Mouse (Mus musculus) hematopoietic multipotent progenitor cell, adult 10-12 weeks (in vitro differentiated cells): ENCODE results near the gene Tbx6. TPM values are rescaled to one million over a fixed set of nuclear protein-coding genes. Genes with fewer than 3 reads are reported as not detected.

Source experiments
- polyA plus RNA-seq: library from polyadenylated mRNA; stranded (reverse); fragments of >175 nt; gene quantifications from 2 replicates; pipeline ENCODE4 v1.2.3, GENCODE M21; 2012; ENCODE audit warnings: low replicate concordance

Tbx6 gene
- 20.6 and 32.8 TPM in 2 replicates for polyA plus RNA-seq

DNA sequence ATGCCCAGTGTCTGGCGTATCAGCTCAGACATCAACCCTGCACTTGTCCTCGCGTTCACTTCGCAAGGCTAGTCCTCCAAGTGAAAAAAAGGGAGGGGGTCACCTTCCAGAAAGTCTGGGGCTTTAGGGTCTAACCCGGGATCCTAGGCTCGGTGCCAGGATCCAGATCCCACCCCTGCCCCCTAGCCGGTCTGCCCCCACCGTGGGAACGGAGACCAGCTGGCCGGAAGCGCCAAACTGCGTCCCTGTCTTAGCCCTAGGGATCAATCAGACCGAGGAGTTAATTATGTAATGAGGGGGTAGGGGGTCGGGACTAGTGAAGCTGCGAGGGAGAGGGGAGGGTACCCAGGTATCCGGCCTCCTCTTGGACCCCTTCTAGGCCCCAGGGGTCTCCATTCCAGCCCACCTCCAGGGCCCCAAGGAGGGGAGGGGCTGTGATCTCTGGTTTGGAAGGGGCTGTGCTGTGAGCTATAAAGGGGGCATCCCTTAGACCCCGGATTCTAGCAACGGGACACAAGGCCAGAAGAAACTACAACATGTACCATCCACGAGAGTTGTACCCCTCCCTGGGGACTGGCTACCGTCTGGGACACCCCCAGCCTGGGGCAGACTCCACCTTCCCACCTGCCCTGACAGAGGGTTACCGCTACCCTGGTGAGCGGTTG, at the start of gene Tbx6:
TSS of gene Tbx6 (plus strand) at position 513 of the 665 bp plus-strand sequence.

DNA sequence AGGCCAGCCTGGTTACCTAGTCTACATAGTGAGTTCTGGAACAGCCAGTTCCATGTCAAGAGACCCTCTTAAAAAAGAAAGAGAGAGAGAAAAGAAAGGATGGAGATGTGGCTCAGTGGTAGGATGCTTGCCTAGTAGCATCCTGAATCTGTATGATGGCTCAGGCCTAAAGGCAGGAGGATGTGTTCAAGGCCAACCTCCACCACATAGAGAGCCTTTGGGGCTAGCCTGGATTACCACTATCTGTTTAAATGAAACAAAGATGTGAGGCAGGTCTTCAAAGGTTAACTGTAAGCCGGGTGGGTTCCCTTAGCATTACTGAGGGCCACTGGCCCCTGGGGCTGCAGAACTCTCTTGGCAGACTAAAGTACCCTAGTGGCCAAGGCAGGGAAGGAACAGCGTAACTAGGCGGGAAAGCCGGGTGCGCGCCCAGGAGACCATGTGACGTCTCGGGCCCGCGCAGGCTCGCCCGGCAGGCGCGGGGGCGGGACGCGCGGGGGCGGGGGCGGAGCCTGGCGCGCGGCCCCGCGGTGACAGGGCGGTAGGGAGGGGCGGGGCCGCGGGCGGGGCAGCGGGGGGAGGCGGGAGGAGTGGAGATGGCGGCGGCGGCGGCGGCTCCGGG, 22.1 kb upstream of the Tbx6 start, which contains the start of gene Mapk3:
TSS of gene Mapk3 (plus strand) at position 552 of the 622 bp plus-strand sequence.

DNA sequence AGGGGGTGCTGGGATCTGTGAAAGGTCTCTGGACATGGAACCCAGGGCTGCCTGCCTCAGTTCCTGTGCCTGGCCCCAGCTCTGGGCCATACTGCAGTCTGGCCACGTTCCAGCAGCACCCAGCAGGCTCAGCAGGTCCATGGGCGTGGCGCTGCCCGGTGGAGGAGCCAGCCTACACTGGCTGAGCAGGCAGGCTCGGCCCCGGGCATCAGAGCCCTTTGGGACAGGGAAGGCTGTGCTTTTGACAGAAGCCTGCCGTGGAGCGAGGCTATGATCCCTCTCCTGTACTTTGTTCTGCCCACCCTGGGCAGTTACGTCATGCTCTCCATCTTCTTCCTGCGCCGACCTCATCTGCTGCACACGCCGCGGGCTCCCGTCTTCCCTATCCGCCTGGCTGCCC, 15.1 kb upstream of the Tbx6 start, which contains the start of gene Gdpd3:
TSS of gene Gdpd3 (plus strand) at position 134 of the 400 bp plus-strand sequence.

DNA sequence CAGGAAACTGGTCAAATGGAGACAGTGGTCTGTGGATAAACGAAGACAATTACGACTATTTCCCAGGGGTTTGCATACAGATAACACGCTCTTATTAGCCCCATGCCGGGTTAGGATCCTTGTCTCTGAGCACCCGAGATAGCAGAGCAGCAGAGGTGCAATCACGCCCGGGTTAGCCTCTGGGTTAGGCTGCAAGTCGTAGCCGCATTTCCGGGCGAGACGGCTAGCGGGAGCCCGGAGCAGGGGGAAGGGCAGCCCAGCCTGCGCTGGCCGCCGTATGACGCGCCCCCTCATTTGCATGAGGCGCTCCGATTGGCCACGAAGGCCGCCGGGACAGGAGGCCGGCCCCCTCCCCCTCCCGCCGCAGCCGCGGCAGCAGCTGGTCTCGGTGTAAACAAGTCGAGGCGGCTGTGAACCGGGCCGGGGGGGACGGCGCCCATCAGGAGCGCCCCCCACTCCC, 4.7 kb upstream of the Tbx6 start, which contains the start of gene Ypel3:
TSS of gene Ypel3 (plus strand) at position 358 of the 460 bp plus-strand sequence.

DNA sequence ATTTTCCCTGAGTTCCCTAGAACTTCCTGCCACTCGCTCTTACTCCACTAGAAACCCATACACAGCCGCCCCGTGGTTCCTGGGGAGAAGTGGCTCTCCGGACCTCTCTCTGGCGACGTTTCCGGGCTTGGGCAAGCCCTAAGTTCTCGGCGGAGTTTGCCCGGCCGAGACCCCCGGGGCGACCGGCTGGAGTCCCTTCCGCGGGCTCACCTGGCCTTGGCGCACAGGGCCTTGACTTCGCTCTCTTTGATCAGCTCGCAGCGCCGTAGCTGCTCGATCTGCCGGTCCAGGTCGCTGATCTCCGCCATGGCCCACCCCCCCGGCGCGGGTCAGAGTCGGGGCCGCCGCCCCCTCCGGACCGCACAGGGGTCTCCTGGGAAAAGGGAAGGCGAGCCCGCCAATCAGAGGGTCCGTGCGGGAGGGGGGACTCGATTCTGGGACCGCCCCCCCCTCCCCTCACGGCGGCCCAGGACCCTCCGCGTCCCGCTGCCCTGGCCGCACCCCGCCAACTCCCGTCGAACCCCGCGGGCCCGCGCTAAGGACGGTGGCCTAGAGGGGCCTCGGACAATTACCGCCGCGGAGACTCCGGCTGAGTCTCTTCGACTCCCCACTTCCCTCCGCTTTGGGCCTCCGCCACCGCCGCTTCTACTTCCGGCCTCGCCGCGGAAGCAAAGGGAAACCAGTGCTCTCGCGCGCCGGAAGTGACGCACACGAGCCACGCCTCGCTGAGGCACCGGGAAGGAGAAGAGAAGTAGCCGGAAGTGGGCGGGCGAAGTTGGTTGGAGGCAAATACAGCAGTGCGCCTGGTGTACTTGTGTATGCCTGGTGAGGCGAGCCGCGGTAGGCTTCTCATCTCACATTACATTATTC, 10.8 kb downstream of the Tbx6 start, which contains the start of gene Ppp4c:
TSS of gene Ppp4c (minus strand) at position 646 of the 870 bp plus-strand sequence.

DNA sequence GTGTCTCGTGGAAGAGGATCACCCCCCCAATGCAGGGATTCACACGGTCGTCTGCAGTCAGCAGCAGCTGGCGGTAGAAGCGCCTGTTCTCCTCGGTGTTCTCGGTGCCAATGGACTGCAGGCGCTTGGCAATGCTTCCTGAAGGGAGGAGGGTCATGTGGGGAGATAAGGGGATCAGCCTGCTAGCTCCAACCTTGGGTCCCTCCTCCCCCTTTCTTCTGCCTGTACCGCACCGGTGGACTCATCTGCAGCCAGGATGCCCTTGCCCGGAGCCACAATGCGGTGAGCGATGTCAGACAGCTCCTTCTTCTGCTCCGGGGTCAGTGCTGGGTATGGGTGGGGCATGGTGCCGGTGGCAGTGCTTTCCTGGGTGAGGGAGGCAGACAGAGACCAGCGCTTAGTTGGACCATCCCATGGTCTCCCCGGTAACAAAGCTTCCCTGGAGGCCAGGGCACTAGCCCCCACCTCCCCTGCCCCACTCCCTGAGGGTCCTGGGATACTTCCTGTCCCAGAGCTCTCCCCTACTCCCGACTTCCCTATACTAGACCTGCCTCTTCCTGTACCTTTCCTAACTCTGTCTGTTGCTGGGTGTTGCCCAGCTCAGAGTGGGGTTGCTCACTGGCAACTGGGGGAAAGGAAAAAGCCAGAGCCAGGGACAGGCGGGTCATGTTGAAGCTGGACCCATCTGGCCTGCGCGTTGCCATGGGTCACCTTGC, 16.3 kb downstream of the Tbx6 start, which contains the start of gene Fam57b:
TSS of gene Fam57b (plus strand) at position 258 of the 716 bp plus-strand sequence.

DNA sequence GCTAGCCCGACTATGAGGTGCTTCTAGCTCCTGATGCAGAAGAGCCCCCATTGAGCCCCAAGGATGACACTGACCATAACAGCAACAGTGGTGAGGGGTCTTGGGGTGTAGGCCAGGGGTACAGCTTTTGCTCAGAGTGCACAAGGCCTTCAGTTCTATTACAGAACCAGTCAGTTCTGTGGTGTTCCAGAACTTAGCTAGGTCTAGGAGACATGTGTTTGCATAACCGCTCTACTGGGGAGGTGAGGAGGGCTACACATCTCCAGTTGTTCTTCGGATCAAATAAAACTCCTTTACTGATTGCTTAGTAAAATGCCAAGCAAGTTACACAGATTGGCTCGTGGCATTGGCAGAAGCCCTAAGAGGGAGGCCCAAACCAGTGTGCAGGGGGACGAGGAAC, 50.3 kb downstream of the Tbx6 start, which contains the start of gene 4930451I11Rik:
TSS of gene 4930451I11Rik (minus strand) at position 101 of the 400 bp plus-strand sequence.

Other genes with a start within 250 kb of the Tbx6 start
- gene Eif3c, start 215.1 kb upstream of the Tbx6 start, polyA plus RNA-seq = 43.4 and 50.0 TPM in 2 replicates
- 69.9 and 145 TPM in 2 replicates for gene Apobr, start 196.5 kb upstream of the Tbx6 start, polyA plus RNA-seq
- gene Cln3, start 195.7 kb upstream of the Tbx6 start, polyA plus RNA-seq = 26.8 and 44.7 TPM in 2 replicates
- gene Il27, start 186.5 kb upstream of the Tbx6 start, polyA plus RNA-seq = 1.3 TPM in 2 replicates
- 4.9 and 6.8 TPM in 2 replicates for gene Nupr1, start 150.6 kb upstream of the Tbx6 start, polyA plus RNA-seq
- 27.1 and 73.0 TPM in 2 replicates for gene Sgf29, start 132.2 kb upstream of the Tbx6 start, polyA plus RNA-seq
- 0.25 and 2.0 TPM in 2 replicates for gene Sult1a1, start 105.1 kb upstream of the Tbx6 start, polyA plus RNA-seq
- 85.0 and 156 TPM in 2 replicates for gene Bola2, start 86.1 kb upstream of the Tbx6 start, polyA plus RNA-seq
- gene Slx1b, start 85.7 kb upstream of the Tbx6 start, polyA plus RNA-seq = 3.1 and 7.3 TPM in 2 replicates
- gene Coro1a, start 73.7 kb upstream of the Tbx6 start, polyA plus RNA-seq = 2,019 and 2,208 TPM in 2 replicates
- 116 and 131 TPM in 2 replicates for gene Mapk3, start 21.9 kb upstream of the Tbx6 start, polyA plus RNA-seq
- gene Gdpd3, start 15.1 kb upstream of the Tbx6 start, polyA plus RNA-seq = 2.9 and 4.6 TPM in 2 replicates
- 614 and 1,558 TPM in 2 replicates for gene Ypel3, start 4.5 kb upstream of the Tbx6 start, polyA plus RNA-seq
- gene Ppp4c, start 11.0 kb downstream of the Tbx6 start, polyA plus RNA-seq = 144 and 186 TPM in 2 replicates
- 0.18 TPM in 1 of 2 replicates, not detected in the other for gene Fam57b, start 16.2 kb downstream of the Tbx6 start, polyA plus RNA-seq
- gene 4930451I11Rik, start 50.2 kb downstream of the Tbx6 start, polyA plus RNA-seq = not detected in 2 replicates
- gene Doc2a, start 65.9 kb downstream of the Tbx6 start, polyA plus RNA-seq = not detected in 2 replicates
- gene Hirip3, start 80.5 kb downstream of the Tbx6 start, polyA plus RNA-seq = 46.3 and 48.6 TPM in 2 replicates
- gene Ino80e, start 80.9 kb downstream of the Tbx6 start, polyA plus RNA-seq = 411 and 521 TPM in 2 replicates
- gene Taok2, start 103.2 kb downstream of the Tbx6 start, polyA plus RNA-seq = 190 and 438 TPM in 2 replicates
- gene Tmem219, start 141.4 kb downstream of the Tbx6 start, polyA plus RNA-seq = 94.2 and 130 TPM in 2 replicates
- gene Kctd13, start 147.4 kb downstream of the Tbx6 start, polyA plus RNA-seq = 30.5 and 84.4 TPM in 2 replicates
- not detected in 2 replicates for gene Asphd1, start 168.1 kb downstream of the Tbx6 start, polyA plus RNA-seq
- 2.3 and 3.7 TPM in 2 replicates for gene Sez6l2, start 169.1 kb downstream of the Tbx6 start, polyA plus RNA-seq
- 122 and 191 TPM in 2 replicates for gene Cdipt, start 194.4 kb downstream of the Tbx6 start, polyA plus RNA-seq
- gene Cdiptos, start 194.6 kb downstream of the Tbx6 start, polyA plus RNA-seq = 0.29 and 0.57 TPM in 2 replicates
- 41.4 and 44.2 TPM in 2 replicates for gene Mvp, start 233.1 kb downstream of the Tbx6 start, polyA plus RNA-seq
- 2.3 and 8.3 TPM in 2 replicates for gene Pagr1b, start 235.0 kb downstream of the Tbx6 start, polyA plus RNA-seq
- gene Pagr1a, start 235.9 kb downstream of the Tbx6 start, polyA plus RNA-seq = 4.2 and 54.7 TPM in 2 replicates
- 120 and 325 TPM in 2 replicates for gene Gm42742, start 239.6 kb downstream of the Tbx6 start, polyA plus RNA-seq
- 1.7 and 5.9 TPM in 2 replicates for gene Prrt2, start 239.7 kb downstream of the Tbx6 start, polyA plus RNA-seq
- 317 and 823 TPM in 2 replicates for gene Maz, start 245.6 kb downstream of the Tbx6 start, polyA plus RNA-seq